9 mouse cellular contexts compared by ENCODE assay signal in genomic region chr2:181678780-181679179, GRCm38 (mm10). TPM values are rescaled to one million over a fixed set of nuclear protein-coding genes. Genes with fewer than 3 reads are reported as not detected.
DNase-seq lines count a peak whose midpoint lies in the region; ATAC-seq and TF ChIP-seq lines count a peak whose summit lies in the region.
"Had no signal": no experiment of that assay in that cellular context is flagged by ENCODE, and none has a peak within 500 bp of the region (broad histone marks: within the 10 kb centered on the region; RNA-seq: fewer than 3 reads in every experiment).

No protein-coding gene starts in this region.

- no peak overlapping the region for H3K4me2 ChIP-seq in forebrain, embryonic 13.5 days
- H3K4me2 ChIP-seq in liver, embryonic 14.5 days (ENCODE audit: low read depth) = no peak overlapping the region
- H3K4me2 ChIP-seq in neural tube, embryonic 12.5 days (replicated peaks) = no peak overlapping the region

- WGBS in forebrain, embryonic 13.5 days = 57% methylated on average over 1 of the region's 1 CpGs
- WGBS in liver, embryonic 14.5 days (ENCODE audit: insufficient replicate concordance) = 32% methylated on average over 1 of the region's 1 CpGs
- 40% methylated on average over 1 of the region's 1 CpGs for WGBS in neural tube, embryonic 12.5 days

- H3K9ac ChIP-seq in forebrain, embryonic 13.5 days = no peak overlapping the region
- H3K9ac ChIP-seq in liver, embryonic 14.5 days (replicated peaks) = no peak overlapping the region
- H3K9ac ChIP-seq in neural tube, embryonic 12.5 days = no peak overlapping the region

- no peak for TF ChIP-seq EP300 in liver, embryonic 14.5 days (IDR thresholded peaks at IDR 0.05; ENCODE audit: low read depth)

- no peak overlapping the region for H3K27ac ChIP-seq in forebrain, embryonic 13.5 days
- H3K27ac ChIP-seq in liver, embryonic 14.5 days = no peak overlapping the region
- H3K27ac ChIP-seq in neural tube, embryonic 12.5 days = no peak overlapping the region

- H3K4me1 ChIP-seq in E14TG2a.4 (replicated peaks; ENCODE audit: low read depth, low read length) = peaks cover 66% of the 10 kb centered on the region
- H3K4me1 ChIP-seq in forebrain, embryonic 13.5 days = peaks cover 39% of the 10 kb centered on the region
- H3K4me1 ChIP-seq in liver, embryonic 14.5 days (replicated peaks; ENCODE audit: control insufficient read depth in 2 of 2, insufficient read depth in 2 of 2, low read length in 1 of 2) = peaks cover 3 to 13% of the 10 kb centered on the region in 2 experiments
- H3K4me1 ChIP-seq in neural tube, embryonic 12.5 days = peaks cover 25% of the 10 kb centered on the region

- intact Hi-C loops in heart, postnatal 10 days (cut with DNase I) = loop anchor here (1.0 to 10.0 kb wide), 4 partner anchors 19 to 284 kb away; no protein-coding TSS in a partner anchor

- H3K36me3 ChIP-seq in E14TG2a.4 (ENCODE audit: insufficient read depth, low read length) = no peaks in the 10 kb centered on the region
- H3K36me3 ChIP-seq in forebrain, embryonic 13.5 days (ENCODE audit: poor library complexity, severe bottlenecking) = no peaks in the 10 kb centered on the region
- H3K36me3 ChIP-seq in liver, embryonic 14.5 days (replicated peaks; ENCODE audit: control insufficient read depth, insufficient read depth, low read depth) = no peaks in the 10 kb centered on the region
- H3K36me3 ChIP-seq in neural tube, embryonic 12.5 days = no peaks in the 10 kb centered on the region

- H3K9me3 ChIP-seq in E14TG2a.4 (ENCODE audit: low read length) = no peaks in the 10 kb centered on the region
- no peaks in the 10 kb centered on the region for H3K9me3 ChIP-seq in forebrain, embryonic 13.5 days (replicated peaks)
- H3K9me3 ChIP-seq in liver, embryonic 14.5 days (ENCODE audit: control insufficient read depth, low read length) = no peaks in the 10 kb centered on the region
- no peaks in the 10 kb centered on the region for H3K9me3 ChIP-seq in neural tube, embryonic 12.5 days

- peak; percentile 86 for TF ChIP-seq CTCF in E14TG2a.4 (conservative IDR thresholded peaks at IDR 0.05; ENCODE audit: low read length)
- peak; percentile 95 for TF ChIP-seq CTCF in liver, embryonic 14.5 days (IDR thresholded peaks at IDR 0.05; ENCODE audit: low read depth)

- H3K4me3 ChIP-seq in E14TG2a.4 (replicated peaks; ENCODE audit: low read length) = no peak overlapping the region
- no peak overlapping the region for H3K4me3 ChIP-seq in forebrain, embryonic 13.5 days
- no peak overlapping the region for H3K4me3 ChIP-seq in liver, embryonic 14.5 days (ENCODE audit: insufficient read depth in 1 of 2, low read depth in 2 of 2, low read length in 2 of 2)
- H3K4me3 ChIP-seq in neural tube, embryonic 12.5 days = no peak overlapping the region

- H3K27me3 ChIP-seq in E14TG2a.4 (ENCODE audit: insufficient read depth, low read length) = peaks cover 45% of the 10 kb centered on the region
- H3K27me3 ChIP-seq in forebrain, embryonic 13.5 days = peaks cover 14% of the 10 kb centered on the region
- peaks cover 3% of the 10 kb centered on the region; the same call in 1 of the 2 replicates for H3K27me3 ChIP-seq in liver, embryonic 14.5 days (ENCODE audit: control insufficient read depth, insufficient read depth, low read length)
- peaks cover 8% of the 10 kb centered on the region; the same call in 1 of the 2 replicates for H3K27me3 ChIP-seq in neural tube, embryonic 12.5 days (replicated peaks)

- DNase-seq in c-Kit-positive CD71-negative TER-119-negative erythroid progenitor cells, embryonic 14.5 days (ENCODE audit: low read depth) = peak; percentile 77
- peak; percentile 85 to 88 for DNase-seq in heart, postnatal 10 days
- peak; percentile 88 to 90 for DNase-seq in kidney, postnatal 36 days
- DNase-seq in liver, embryonic 14.5 days (ENCODE audit: low read depth in 3 of 3, low spot score in 3 of 3) = peak; percentile 55 to 64 (median 56)
- DNase-seq in testis, postnatal 10 days (ENCODE audit: low spot score) = peak; percentile 74

- ATAC-seq in forebrain, embryonic 13.5 days = peak; percentile 66
- peak; percentile 58 for ATAC-seq in liver, embryonic 14.5 days (ENCODE audit: insufficient read depth)
- ATAC-seq in neural tube, embryonic 12.5 days (ENCODE audit: low FRiP score, low read depth) = peak; percentile 42; the same call in 1 of the 2 replicates

RNA-seq across cellular contexts. Expression of gene Tcea2, which starts 1.3 kb away (rescaled TPM):
- polyA plus RNA-seq in forebrain, embryonic 13.5 days (2015; fragmentation: Nextera tagmentation; extraction: Ambion mirVana) = 31.0 and 35.9 TPM in 2 replicates
- total RNA-seq in heart, postnatal 10 days (2021) = 10 to 100 TPM in 1 of 2 experiments, 1 to 10 TPM in 1; 8.6 to 10.7 TPM
- 3.0 and 3.4 TPM in 2 replicates for polyA plus RNA-seq in liver, embryonic 14.5 days (2012; rRNA removed)
- polyA plus RNA-seq in liver, embryonic 14.5 days (2014; fragmentation: Nextera tagmentation; extraction: Ambion mirVana) = 1.3 and 1.8 TPM in 2 replicates
- polyA plus RNA-seq in neural tube, embryonic 12.5 days (2016; fragmentation: Nextera tagmentation; extraction: Ambion mirVana) = 27.3 and 30.0 TPM in 2 replicates

RNA-seq across cellular contexts. Expression of gene Sox18, which starts 7.3 kb away (rescaled TPM):
- 11.6 and 13.0 TPM in 2 replicates for polyA plus RNA-seq in forebrain, embryonic 13.5 days (2015; fragmentation: Nextera tagmentation; extraction: Ambion mirVana)
- total RNA-seq in heart, postnatal 10 days (2021) = 100 to 1,000 TPM in 1 of 2 experiments, 10 to 100 TPM in 1; 91.5 to 103 TPM
- 5.5 TPM in 2 replicates for polyA plus RNA-seq in liver, embryonic 14.5 days (2012; rRNA removed)
- 4.1 and 5.0 TPM in 2 replicates for polyA plus RNA-seq in liver, embryonic 14.5 days (2014; fragmentation: Nextera tagmentation; extraction: Ambion mirVana)
- 20.3 and 20.6 TPM in 2 replicates for polyA plus RNA-seq in neural tube, embryonic 12.5 days (2016; fragmentation: Nextera tagmentation; extraction: Ambion mirVana)

RNA-seq across cellular contexts. Expression of gene Rgs19, which starts 15.0 kb away (rescaled TPM):
- 45.3 and 45.4 TPM in 2 replicates for polyA plus RNA-seq in forebrain, embryonic 13.5 days (2015; fragmentation: Nextera tagmentation; extraction: Ambion mirVana)
- total RNA-seq in heart, postnatal 10 days (2021) = 10 to 100 TPM; 12.2 to 12.7 TPM
- polyA plus RNA-seq in liver, embryonic 14.5 days (2012; rRNA removed) = 19.0 and 20.6 TPM in 2 replicates
- 15.8 and 21.0 TPM in 2 replicates for polyA plus RNA-seq in liver, embryonic 14.5 days (2014; fragmentation: Nextera tagmentation; extraction: Ambion mirVana)
- polyA plus RNA-seq in neural tube, embryonic 12.5 days (2016; fragmentation: Nextera tagmentation; extraction: Ambion mirVana) = 44.0 and 44.8 TPM in 2 replicates

RNA-seq across cellular contexts. Expression of gene Lkaaear1, which starts 19.5 kb away (rescaled TPM):
- polyA plus RNA-seq in forebrain, embryonic 13.5 days (2015; fragmentation: Nextera tagmentation; extraction: Ambion mirVana) = not detected in 2 replicates
- total RNA-seq in heart, postnatal 10 days (2021) = not detected
- not detected in 2 replicates for polyA plus RNA-seq in liver, embryonic 14.5 days (2012; rRNA removed)
- polyA plus RNA-seq in liver, embryonic 14.5 days (2014; fragmentation: Nextera tagmentation; extraction: Ambion mirVana) = not detected in 2 replicates
- polyA plus RNA-seq in neural tube, embryonic 12.5 days (2016; fragmentation: Nextera tagmentation; extraction: Ambion mirVana) = not detected in 2 replicates
- total RNA-seq: gastrocnemius, postnatal 4 days had no signal

RNA-seq across cellular contexts. Expression of gene Gm29797, which starts 21.9 kb away (rescaled TPM):
- 0.23 TPM in 1 of 2 replicates, not detected in the other for polyA plus RNA-seq in forebrain, embryonic 13.5 days (2015; fragmentation: Nextera tagmentation; extraction: Ambion mirVana)
- total RNA-seq in heart, postnatal 10 days (2021) = not detected
- 0.08 and 0.09 TPM in 2 replicates for polyA plus RNA-seq in liver, embryonic 14.5 days (2012; rRNA removed)
- polyA plus RNA-seq in liver, embryonic 14.5 days (2014; fragmentation: Nextera tagmentation; extraction: Ambion mirVana) = 0.14 TPM in 1 of 2 replicates, not detected in the other
- not detected in 2 replicates for polyA plus RNA-seq in neural tube, embryonic 12.5 days (2016; fragmentation: Nextera tagmentation; extraction: Ambion mirVana)
